Mouse (Mus musculus) granulocyte monocyte progenitor cell, adult 5-6 weeks (primary cell): ENCODE data around the gene Gm49405. TPM values are rescaled to one million over a fixed set of nuclear protein-coding genes. Genes with fewer than 3 reads are reported as not detected.
"Not testable (repeated sequence)": the region's sequence is repeated elsewhere in the genome, so short reads cannot be mapped to it uniquely, and the experiment has no call there.

Experiments used
- ATAC-seq: replicated peaks from 2 replicates; pipeline ENCODE4 v1.8.0; 2016; ENCODE audit warnings: mild to moderate bottlenecking, moderate TSS enrichment, inconsistent platforms; ENCODE audit not compliant: poor library complexity, severe bottlenecking
- total RNA-seq, 2 experiments: library from RNA; stranded (forward) in 1 of 2; stranded (reverse) in 1 of 2; fragments of 200-712, 200-1000 nt in 1 of 2; fragments of >200 nt in 1 of 2; fragmentation: Nextera tagmentation in 1 of 2; gene quantifications; 2 replicates each; pipeline ENCODE4 v1.2.3; 2014 to 2017

Gene Gm49405
- total RNA-seq (2014; fragmentation: Nextera tagmentation) (0.30 and 3.0 TPM in 2 replicates), total RNA-seq (2017) (1.2 and 1.3 TPM in 2 replicates)

DNA sequence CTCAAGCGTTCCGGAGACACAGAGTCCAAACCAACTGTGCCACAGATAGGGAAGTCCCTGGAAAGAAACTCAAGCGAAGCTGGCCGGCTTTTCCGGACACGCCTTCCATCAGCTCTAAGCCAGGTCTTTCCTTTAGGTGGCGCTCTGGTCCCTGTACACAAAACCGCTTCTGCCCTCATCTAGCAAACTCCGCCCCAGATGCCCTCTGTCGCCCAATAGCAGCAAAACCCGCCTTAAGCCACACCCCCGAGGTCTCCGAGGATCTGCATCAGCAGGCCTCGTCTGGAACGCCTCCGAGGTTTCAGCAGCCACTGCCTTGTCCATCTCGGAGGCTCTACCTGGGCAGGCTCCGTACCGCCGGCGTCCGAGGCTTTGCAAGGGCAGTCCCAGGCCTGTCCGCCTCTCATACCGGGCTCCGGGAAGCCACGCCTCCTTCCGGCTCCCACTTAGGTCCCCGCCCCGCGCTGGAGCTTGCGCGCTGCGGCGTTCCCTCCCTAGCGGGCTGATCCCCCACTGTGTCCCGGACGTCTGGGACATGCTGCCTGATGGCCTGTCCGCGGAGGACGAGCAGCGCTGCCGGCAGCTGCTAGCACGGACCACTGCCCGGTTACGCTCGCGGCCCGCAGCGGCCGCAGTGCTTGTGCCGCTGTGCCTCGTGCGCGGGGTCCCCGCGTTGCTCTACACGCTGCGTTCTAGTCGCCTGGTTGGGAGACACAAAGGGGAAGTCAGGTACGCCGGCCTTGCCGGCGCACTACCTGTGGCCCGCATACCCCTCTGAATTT, at the start of gene Gm49405, which contains the start of gene Nudt8:
Gene Gm49405, plus strand, starts transcription at position 508 of the 782 bp plus-strand sequence.
Gene Nudt8, plus strand, starts transcription at position 462 of the 782 bp plus-strand sequence.
- peak; percentile 82 for ATAC-seq

DNA sequence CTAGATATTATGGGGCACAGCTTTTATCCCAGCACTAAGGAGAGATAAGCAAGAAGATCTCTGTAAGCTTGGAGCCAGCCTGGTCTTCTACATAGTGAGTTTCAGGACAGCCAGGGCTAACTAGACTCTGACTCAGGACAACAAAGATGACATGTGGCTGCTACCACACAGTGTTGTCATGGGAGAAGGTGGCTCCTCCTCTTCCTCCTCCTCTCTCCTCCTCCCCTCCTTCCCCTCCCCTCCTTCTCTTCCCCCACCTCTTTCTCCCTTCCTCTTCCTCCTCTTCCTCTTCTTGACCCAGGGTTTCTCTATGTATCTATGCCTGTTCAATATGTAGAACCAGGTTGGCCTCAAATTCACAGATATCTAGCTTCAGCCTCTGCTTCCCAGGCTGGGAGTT, 49.0 kb upstream of the Gm49405 start:
- ATAC-seq: peak; percentile 73

DNA sequence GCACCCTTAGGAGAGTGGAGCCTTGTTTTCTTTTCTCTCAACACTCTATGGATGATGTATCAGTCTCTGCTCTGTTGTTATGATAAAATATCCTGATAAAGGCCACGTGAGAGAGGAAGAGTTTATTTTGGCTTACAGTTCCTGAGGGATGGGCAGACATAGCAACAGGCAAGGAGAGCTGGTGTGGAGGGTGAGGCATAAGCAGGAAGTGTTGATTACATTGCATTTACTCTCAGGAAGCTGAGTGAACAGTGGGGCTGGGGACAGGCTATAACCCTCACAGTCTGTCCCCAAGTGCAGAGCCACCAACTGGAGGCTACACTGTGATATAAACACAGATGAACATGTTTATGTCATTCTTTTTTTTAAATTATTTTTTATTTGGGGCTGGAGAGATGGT, 48.3 kb upstream of the Gm49405 start:
- ATAC-seq: no peak

DNA sequence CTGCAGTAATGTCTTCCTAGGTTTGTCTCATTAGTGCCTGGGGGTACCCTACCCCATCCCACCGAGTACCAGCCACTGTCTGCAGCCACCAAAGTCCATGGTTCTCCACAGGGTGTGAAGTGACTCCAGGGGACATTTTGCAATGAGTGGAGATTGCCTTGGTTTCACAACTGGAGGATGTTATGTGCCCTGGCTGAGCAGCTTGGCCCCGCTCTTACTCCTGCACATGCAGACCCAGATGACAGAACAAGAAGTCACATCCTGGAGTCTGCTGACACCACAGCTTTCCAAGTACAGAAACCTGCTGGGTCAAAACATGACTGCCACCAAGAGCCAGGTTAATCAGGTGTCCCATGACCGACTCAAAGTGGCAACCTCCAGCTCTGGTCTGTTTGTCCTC, 45.4 kb upstream of the Gm49405 start:
- ATAC-seq: peak; percentile 74

DNA sequence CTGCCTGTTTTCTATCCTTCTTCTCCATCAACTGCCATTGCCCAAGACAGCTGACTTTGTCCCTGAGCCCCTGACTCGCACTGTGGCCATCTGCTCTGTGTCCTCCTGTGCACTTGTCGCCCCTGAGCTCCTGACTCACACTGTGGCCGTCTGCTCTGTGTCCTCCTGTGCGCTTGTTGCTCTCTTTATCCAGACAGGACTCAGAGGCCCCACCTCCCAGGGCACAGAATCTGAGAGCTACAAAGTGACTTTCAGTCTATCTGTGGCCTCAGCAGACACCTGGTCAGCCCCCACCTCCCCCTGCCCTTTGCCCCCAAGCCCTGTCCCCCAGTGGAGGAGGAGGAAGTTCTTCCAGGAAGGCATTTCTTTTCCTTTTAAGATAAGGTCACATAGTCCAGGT, 44.6 kb upstream of the Gm49405 start:
- no peak for ATAC-seq

DNA sequence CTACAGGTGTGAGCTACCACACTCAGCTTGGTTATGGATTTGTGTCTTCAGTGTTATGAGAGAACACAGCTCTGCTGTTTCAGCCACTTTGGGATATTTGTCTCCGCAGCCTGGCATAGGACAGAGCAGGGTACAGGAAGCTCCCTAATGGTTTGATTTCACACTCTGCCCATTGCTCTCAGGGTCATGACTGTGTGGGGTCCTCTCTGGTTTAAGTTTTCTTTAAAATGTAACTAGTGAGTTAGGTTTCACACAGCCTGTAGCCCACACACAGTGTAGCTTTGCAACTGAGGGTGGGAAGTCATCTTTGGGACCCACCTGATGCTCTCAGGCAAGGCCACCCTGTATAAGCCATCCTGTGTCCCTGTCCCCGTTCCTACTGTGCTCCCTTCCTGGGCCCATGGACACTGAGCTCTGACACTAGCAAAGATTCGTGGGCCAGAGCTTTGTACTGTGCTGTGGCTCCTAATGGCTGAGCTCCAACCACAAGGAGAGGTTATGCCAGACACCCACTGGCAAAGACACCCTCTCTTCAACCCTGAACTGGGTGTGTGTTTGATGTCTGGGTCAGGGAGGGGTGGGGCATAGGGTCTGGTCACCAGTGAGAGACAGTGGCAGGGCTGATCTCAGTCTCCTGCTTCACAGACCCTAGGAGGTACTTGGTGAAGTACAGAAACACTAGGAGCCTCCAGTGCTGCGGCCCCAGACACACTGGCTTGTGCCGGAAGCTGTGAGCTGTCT, 43.0 kb upstream of the Gm49405 start:
- ATAC-seq: not testable (repeated sequence)

DNA sequence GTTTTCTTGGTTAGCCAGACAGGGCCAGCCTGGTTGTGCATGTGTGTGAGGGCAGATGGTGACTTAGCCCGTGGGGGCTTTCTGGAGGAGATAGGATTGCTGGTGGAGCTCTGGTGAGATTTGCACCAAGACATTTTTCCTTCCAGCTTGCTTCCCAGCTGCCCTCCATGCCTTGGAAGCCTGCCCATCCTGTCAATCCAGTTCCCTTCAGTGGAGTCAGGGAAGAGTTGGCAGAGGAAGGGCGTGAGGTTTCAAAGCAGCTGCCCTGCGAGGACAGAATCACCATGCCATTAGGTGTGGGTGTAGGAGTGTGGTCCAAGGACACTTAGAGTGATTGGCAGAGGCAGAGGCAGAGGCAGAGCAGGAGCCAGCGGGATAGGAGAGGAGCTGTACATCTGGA, 42.0 kb upstream of the Gm49405 start, which contains the start of gene Aldh3b3:
Gene Aldh3b3, plus strand, starts transcription at position 176 of the 400 bp plus-strand sequence.
- no peak for ATAC-seq

DNA sequence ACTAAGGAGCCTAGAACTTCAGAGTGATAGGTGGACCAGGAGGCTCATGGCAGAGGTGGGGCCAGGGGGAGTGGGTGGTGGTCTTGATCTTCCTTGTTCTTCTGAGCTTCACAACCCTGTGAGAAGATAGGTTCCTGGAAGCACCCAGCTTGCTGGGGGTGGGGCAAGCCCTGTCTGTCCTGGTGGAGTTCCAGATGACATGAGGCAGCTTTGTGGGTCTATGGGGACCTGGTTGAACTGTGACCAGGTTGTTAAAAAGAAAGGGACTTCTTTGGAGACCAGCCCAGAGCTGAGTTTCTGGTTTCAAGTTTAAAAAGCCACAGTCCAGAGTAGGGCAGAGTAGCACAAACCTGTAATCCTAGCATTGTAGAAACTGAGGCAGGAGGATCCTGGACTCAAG, 41.4 kb upstream of the Gm49405 start:
- no peak for ATAC-seq

DNA sequence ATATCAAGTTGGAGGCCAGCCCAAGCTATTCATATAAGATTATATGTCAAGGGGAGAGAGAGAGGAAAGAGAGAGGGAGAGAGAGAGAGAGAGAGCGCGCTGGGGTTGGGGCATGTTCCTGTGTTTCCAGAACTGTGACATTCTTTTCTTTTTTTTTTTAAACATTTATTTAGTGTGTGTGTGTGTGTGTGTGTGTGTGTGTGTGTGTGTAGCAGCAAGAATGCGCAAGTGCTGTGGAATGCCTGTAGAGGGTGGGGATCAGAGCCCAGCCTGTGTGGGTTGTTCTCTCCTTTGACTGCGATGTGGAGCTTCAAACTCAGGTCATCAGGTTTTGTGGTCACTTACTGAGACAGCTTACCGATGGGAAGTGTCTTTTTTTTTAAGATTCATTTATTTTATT, 40.2 kb upstream of the Gm49405 start:
- ATAC-seq: no peak

DNA sequence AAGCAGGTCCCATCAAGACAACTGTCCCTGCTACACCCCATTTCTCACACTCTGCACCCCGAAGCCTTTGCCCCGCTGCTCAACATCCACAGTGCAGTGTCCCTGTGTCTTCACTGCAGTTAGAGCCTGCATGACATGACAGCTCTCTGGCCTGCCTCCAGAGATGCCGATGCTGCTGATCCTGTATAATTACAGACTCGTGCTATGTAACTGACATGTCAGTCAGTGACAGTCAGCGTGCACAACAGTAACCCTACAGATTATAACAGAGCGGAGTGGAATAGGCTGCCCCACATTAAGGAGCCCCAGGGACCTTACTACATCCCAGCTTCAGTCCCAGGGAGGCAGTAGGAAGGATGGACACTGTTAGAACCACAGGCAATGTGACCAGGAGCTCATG, 38.6 kb upstream of the Gm49405 start:
- not testable (repeated sequence) for ATAC-seq

DNA sequence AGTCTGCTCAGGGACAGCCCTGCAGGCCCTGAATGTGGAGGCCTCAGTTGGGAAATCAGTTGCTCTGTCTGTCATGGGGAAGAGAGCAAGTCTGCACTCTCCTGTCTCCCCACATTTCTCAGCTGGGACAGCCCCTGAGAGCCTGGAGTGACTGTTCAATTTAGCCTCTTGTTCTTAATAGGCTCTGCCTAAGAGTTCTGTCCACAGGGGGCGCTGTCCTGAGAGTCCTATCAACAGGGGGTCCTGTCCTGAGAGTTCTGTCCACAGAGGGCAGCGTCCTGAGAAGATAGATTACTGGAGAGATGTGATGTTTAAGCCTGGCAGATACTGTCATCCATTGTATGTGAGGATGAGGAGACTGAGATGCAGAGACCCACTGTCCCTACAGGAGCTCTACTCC, 38.0 kb upstream of the Gm49405 start:
- peak; percentile 34; the same call in 1 of the 2 replicates for ATAC-seq

DNA sequence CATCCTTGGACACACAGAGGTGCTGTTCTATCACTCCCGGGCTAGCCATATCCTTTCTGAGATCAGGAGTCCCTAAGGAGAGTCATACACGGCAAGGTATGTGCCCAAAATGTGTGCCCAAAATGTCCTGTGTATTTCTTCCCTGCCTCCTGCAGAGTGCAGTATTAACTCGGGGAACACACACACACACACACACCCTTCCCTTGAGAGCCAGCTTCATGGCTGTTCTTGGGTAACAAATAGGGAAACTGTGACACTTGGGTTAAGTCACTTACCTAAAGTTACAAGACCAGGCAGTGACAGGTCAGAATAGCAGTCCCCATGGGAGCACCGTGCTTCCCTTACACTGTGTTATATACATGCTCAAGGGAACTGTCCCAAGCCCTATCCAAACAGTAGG, 36.4 kb upstream of the Gm49405 start:
- no peak for ATAC-seq

DNA sequence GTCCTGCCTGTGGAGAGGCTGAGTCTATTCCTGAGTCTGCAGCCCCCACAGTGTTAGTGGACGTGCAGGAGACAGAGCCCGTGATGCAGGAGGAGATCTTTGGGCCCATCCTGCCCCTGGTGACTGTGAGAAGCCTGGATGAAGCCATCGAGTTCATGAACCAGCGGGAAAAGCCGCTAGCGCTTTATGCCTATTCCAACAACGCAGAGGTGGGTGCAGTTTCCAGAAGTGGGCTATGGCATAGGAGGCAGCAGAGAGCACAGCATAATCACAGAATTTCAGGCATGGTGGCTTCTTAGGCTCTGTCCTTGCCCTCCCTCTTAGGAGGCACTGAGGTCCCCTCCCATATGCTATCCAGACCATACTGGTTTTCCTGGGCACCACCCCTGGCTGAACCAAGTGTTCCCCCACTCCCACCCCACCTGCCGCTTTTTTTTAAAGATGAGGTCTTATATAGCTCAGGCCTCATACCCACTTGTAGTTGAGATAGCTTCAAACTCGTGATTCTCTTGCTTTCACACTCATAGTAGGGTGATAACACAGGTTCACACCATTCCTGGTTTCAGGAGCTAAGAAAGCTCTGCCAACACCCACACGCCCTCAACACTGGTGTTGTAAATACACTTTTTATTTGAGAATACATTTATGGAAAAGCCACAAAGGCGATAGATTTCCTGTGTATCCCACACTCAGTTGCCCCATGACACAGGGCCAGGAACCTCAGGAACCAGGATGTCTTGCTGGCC, 33.9 kb upstream of the Gm49405 start:
- no peak for ATAC-seq

DNA sequence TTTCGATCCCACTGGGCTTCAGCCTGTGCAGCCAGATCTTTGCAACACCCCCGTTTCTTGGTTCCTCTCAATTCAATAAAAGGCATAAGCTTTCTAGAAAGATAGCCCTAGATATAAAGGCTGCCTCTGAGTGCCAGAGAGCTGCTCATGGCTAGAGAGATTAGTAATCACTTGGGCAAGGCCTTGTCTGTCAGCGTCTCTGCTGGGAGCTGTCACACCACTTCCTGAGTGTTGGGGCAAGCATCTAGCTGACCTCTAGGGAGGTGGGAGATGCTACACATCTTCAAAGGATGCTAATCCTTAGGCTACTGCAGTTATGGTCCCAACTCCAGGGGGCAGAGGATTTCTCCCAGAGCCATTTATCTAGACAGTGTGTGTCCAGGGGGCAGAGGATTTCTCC, 33.2 kb upstream of the Gm49405 start:
- no peak for ATAC-seq

DNA sequence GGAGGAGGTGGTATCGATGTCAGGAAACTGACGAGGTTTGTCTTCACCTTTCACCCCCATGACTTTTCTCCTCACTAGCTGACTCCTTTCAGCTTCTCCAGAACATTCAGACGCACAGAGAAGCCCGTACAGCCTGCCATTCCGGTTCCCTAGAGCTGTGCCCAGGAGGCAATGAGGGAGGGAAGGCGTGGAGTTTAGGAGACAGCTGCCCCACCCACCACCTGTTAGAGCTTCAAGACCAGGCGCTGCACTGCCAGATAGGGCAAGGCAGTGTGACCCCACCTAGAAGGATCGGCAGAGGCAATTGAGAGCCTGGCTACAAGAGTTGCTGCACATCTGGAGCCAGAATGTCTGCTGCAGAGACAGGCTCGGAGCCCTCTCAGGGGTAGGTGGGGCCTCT, 28.2 kb upstream of the Gm49405 start, which contains the start of gene Aldh3b2:
Gene Aldh3b2, plus strand, starts transcription at position 100 of the 400 bp plus-strand sequence.
- ATAC-seq: no peak

DNA sequence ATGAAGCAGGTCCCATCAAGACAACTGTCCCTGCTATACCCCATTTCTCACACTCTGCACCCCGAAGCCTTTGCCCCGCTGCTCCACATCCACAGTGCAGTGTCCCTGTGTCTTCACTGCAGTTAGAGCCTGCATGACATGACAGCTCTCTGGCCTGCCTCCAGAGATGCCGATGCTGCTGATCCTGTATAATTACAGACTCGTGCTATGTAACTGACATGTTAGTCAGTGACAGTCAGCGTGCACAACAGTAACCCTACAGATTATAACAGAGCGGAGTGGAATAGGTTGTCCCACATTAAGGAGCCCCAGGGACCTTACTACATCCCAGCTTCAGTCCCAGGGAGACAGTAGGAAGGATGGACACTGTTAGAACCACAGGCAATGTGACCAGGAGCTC, 25.8 kb upstream of the Gm49405 start:
- ATAC-seq: not testable (repeated sequence)

DNA sequence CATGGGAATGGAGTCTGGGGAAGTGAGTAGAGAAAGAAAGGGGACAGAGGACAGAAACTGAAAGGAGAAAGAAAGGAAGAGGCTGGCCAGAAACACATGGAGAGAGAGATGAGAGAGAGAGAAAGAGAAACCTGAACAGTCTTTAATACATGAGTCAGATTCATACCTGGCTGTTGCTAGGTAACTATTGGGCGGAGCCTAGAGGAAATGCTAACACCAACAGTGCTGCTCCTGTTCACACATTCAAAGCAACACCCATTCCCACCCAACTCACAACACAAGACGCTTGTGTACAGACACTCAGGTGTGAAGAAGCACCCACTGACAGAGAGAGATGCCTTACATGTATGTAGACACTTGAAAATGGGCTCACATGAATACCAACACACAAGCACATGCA, 24.6 kb upstream of the Gm49405 start:
- no peak for ATAC-seq

DNA sequence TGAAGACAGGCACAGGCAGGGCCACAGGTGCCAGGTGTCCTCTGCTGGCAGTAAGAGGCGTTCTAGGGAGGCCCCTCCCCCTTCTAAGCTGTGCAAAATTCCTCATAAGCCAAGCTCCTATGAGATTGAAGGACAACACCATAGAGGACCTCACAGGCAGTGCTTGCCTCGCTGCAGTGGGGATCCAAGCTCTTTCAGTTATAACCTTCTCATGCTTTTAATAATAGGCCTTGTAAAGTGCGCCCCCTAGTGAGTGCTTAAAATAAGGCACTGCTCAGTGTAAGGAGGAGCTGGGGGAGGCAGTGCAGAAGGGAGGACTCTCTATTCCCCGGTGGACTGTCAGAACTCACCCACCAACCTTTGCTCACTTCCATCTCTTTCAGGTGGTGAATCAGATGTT, 20.1 kb upstream of the Gm49405 start:
- ATAC-seq: peak; percentile 59

DNA sequence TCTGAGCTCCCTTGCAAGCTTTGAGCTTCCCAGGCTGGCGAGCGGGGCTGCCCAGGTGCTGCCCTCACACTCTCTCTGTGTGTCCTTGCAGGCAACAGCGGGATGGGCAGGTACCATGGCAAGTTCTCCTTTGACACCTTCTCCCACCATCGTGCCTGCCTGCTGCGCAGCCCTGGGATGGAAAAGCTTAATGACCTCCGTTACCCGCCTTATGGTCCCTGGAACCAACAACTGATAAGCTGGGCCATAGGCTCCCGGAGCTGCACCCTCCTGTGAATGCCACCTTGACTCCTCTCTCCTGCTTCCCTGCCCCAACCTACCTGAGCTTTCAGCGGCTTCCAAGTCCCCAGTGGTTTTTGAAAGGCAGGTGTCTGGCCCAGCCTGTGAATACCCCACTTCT, 19.5 kb upstream of the Gm49405 start:
- no peak for ATAC-seq

DNA sequence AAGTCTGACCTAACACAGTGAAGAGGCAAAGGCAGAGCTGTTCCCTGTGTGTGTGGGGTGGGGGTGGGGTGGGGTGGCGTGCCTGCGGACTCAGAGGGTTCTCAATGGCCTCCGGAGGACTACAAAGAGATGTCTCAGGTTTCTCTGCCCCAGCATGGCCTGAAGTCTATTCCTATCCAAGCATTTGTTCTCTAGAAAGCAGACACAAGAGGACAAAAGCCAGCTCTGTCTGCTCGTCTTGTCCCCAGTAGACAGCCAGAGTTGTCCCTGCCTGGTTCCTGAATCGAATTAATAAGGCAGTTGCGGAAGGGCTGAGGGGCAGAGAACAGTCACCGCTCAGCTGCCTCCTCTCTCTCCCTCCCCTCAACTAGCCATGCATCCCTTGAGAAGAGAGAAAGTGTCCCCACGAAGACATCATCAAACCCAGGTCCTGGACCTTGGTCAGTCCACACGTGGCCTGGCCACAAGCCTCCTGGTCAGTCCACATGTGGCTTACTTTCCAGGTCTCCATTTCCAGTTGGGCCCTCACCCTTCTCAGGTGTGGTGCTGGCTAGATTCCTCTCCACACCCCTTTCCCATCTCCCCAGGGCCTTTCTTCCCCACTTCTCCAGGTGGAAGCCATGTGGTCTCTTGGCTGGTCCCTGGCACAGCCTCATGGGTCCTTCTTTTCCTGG, 16.8 kb upstream of the Gm49405 start:
- no peak for ATAC-seq
